Mouse (Mus musculus) ES-E14 (cell line): Measurements from ENCODE around the gene Rnf41. TPM values are rescaled to one million over a fixed set of nuclear protein-coding genes. Genes with fewer than 3 reads are reported as not detected.
A peak's percentile ranks its signal among the peaks of the same experiment; 100 is the strongest.

Source experiments
- DNase-seq: peaks from one replicate; pipeline ENCODE4 v3.0.0-alpha.2; 2013; ENCODE audit warnings: low read depth, low spot score
- H3K27ac ChIP-seq: 2 replicates; pipeline ENCODE4 v1.5.1; 2012; ENCODE audit warnings: low read depth, mild to moderate bottlenecking, low read length, moderate library complexity, mixed read lengths; ENCODE audit not compliant: poor library complexity, insufficient read depth, severe bottlenecking
- H3K36me3 ChIP-seq: 2 replicates; pipeline ENCODE4 v1.6.1; 2012; ENCODE audit warnings: mild to moderate bottlenecking, low read length, moderate library complexity, mixed read lengths; ENCODE audit not compliant: control insufficient read depth, poor library complexity, insufficient read depth, severe bottlenecking
- H3K4me1 ChIP-seq, 2 experiments: fragments of 150-350 bp in 1 of 2; sonication (generic) in 1 of 2; 2 replicates each; pipeline ENCODE4 v1.6.1; 2012; ENCODE audit warnings: low read length in 2 of 2, mild to moderate bottlenecking in 1 of 2, mixed read lengths in 1 of 2; ENCODE audit not compliant: control insufficient read depth in 2 of 2, insufficient read depth in 2 of 2, poor library complexity in 1 of 2
- H3K4me3 ChIP-seq, 2 experiments: fragments of 150-350 bp in 1 of 2; sonication (generic) in 1 of 2; 2 replicates each; pipeline ENCODE4 v1.5.1; 2012; ENCODE audit warnings: low read length in 2 of 2, low read depth in 1 of 2, mild to moderate bottlenecking in 1 of 2, mixed read lengths in 1 of 2; ENCODE audit not compliant: insufficient read depth in 1 of 2, poor library complexity in 1 of 2, severe bottlenecking in 1 of 2
- H3K9ac ChIP-seq: 2 replicates; pipeline ENCODE4 v1.6.1; 2012; ENCODE audit warnings: low read depth, mild to moderate bottlenecking, low read length, mixed read lengths; ENCODE audit not compliant: poor library complexity, insufficient read depth, severe bottlenecking
- H3K9me3 ChIP-seq: fragments of 150-350 bp; sonication (generic); 2 replicates; pipeline ENCODE4 v1.6.1; 2012; ENCODE audit warnings: low read depth, mild to moderate bottlenecking, low read length; ENCODE audit not compliant: control insufficient read depth, insufficient read depth
- CHD2 ChIP-seq: IDR thresholded peaks from 2 replicates; pipeline ENCODE4 v1.6.1; 2014; ENCODE audit warnings: mild to moderate bottlenecking, low read depth, low read length, inconsistent platforms
- HCFC1 ChIP-seq: IDR thresholded peaks from 2 replicates; pipeline ENCODE4 v1.6.1; 2012; ENCODE audit warnings: low read length, inconsistent platforms, borderline replicate concordance; ENCODE audit not compliant: insufficient read depth
- MAFK ChIP-seq: IDR thresholded peaks from 2 replicates; pipeline ENCODE4 v1.6.1; 2014; ENCODE audit warnings: mild to moderate bottlenecking, low read depth, low read length, inconsistent platforms; ENCODE audit not compliant: insufficient read depth
- ZC3H11A ChIP-seq: IDR thresholded peaks from 2 replicates; pipeline ENCODE4 v1.6.1; 2012; ENCODE audit warnings: low read depth, mild to moderate bottlenecking, inconsistent platforms, low read length, borderline replicate concordance
- ZNF384 ChIP-seq: IDR thresholded peaks from 2 replicates; pipeline ENCODE4 v1.6.1; 2012; ENCODE audit warnings: low read depth, low read length, inconsistent platforms
- in situ Hi-C, 2 experiments: fragments of 600-800 bp; cut with MboI; formaldehyde crosslinking; loops; one replicate each; pipeline ENCODE4 v1.15.1; 2025; ENCODE audit warnings: low sequenced_read_pairs in 2 of 2, inconsistent platforms in 1 of 2; ENCODE audit not compliant: unreplicated experiment in 2 of 2
- total RNA-seq: library from RNA; depleted of rRNA; stranded (reverse); fragments of 300-350 nt; gene quantifications from 2 replicates; pipeline ENCODE4 v1.2.3, GENCODE M21; 2012

Gene Rnf41
- total RNA-seq, 1 experiment, result 41.3 TPM

DNA sequence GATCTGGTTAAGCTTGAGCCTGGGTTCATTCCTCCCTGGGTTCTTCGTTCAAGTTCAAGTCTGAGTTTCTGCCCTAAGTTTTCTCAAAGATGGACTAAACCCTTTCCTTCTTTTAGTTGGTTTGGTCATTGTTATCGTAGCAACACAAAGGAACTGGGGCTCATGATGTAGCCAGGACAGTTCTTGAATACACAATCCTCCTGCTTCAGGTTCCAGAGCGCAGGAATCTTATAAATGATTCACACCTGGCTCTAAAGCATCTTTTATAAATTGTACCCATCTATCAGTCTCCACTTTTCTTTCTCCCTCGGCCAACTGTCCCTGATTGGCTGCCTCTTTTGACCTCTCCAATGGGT is 35.4 kb upstream of the Rnf41 start:
- in situ Hi-C loops, result no loop called here
- H3K27ac ChIP-seq, result no peak overlapping the region
- DNase-seq, result no peak
- peaks cover 8% of the 10 kb centered on the region for H3K36me3 ChIP-seq
- H3K9me3 ChIP-seq, result no peaks in the 10 kb centered on the region
- peaks cover 3 to 6% of the 10 kb centered on the region in 2 experiments; a peak in 3 of 4 replicates for H3K4me1 ChIP-seq
- TF ChIP-seq ZC3H11A (no peak), HCFC1 (no peak), ZNF384 (no peak), CHD2 (no peak), MAFK (no peak)
- H3K4me3 ChIP-seq, result peak overlapping the region; percentile 56 to 83
- peak overlapping the region; percentile 97; the same call in 1 of the 2 replicates for H3K9ac ChIP-seq

GRCm38 (mm10) chr10:128376455-128377211 is 34.8 kb upstream of the Rnf41 start, which contains the start of gene Ankrd52:
TSS of gene Ankrd52 (plus strand) at chr10:128377115.
- DNase-seq, result no peak
- Histone ChIP-seq H3K27ac (peak within 1 kb of the TSS; percentile 10; the same call in 1 of the 2 replicates), H3K4me1 (peaks cover 3 to 6% of the 10 kb centered on the region in 2 experiments; a peak in 2 of 4 replicates), H3K36me3 (peaks cover 11% of the 10 kb centered on the region), H3K9ac (peak within 1 kb of the TSS; percentile 97), H3K4me3 (peak within 1 kb of the TSS; percentile 83 to 96), H3K9me3 (no peaks in the 10 kb centered on the region)
- TF ChIP-seq HCFC1 (no peak), ZC3H11A (no peak), CHD2 (no peak), ZNF384 (no peak), MAFK (no peak)
- in situ Hi-C loops, result no loop called here

GRCm38 (mm10) chr10:128377222-128377939 is 34.1 kb upstream of the Rnf41 start:
- no peak for DNase-seq
- TF ChIP-seq CHD2, result no peak
- TF ChIP-seq HCFC1, result peak; percentile 56; the same call in 1 of the 2 replicates
- H3K4me3 ChIP-seq, result peak overlapping the region; percentile 83 to 96
- no peaks in the 10 kb centered on the region for H3K9me3 ChIP-seq
- peak overlapping the region; percentile 97 for H3K9ac ChIP-seq
- in situ Hi-C loops, result no loop called here
- peaks cover 18% of the 10 kb centered on the region for H3K36me3 ChIP-seq
- peak overlapping the region; percentile 10; the same call in 1 of the 2 replicates for H3K27ac ChIP-seq
- H3K4me1 ChIP-seq, result peaks cover 3 to 6% of the 10 kb centered on the region in 2 experiments; a peak in 2 of 4 replicates

DNA sequence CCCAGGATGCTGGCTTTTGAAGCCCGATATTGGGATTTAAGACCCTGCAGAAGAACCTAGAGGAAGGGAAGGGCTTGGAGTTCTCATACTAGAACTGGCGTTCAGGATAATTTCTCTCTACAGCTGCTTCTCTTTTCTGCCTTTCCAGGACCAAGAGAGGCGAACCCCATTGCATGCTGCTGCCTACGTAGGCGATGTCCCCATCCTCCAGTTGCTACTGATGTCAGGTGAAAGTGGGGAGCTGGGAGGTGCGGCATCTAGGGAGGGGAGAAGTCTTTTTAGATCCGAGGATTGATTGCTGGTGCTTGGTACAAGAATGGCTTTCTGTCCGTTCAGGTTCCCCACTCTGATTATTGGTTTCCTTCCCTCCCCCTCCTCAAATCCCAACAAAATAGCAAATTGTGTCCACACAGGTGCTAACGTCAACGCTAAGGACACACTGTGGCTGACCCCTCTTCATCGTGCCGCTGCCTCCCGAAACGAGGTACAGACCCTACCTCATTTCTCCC is 33.5 kb upstream of the Rnf41 start:
- TF ChIP-seq MAFK, result no peak
- no peak for DNase-seq
- in situ Hi-C loops, result no loop called here
- H3K27ac ChIP-seq, result no peak overlapping the region
- H3K4me3 ChIP-seq, result peak overlapping the region; percentile 83 to 96
- no peaks in the 10 kb centered on the region for H3K9me3 ChIP-seq
- peaks cover 24% of the 10 kb centered on the region for H3K36me3 ChIP-seq
- H3K9ac ChIP-seq, result peak overlapping the region; percentile 97; the same call in 1 of the 2 replicates
- H3K4me1 ChIP-seq, result peaks cover 3 to 5% of the 10 kb centered on the region in 2 experiments; a peak in 2 of 4 replicates
